Mouse (Mus musculus): ENCODE measurements around the gene Dpm1.
A peak's percentile ranks its signal among the peaks of the same experiment; 100 is the strongest.

Dpm1 gene

GRCm38 (mm10) chr2:168230026-168230728 lies at the start of gene Dpm1, which contains the start of the genes Gm20716 and Mocs3:
Gene Dpm1, minus strand, starts transcription at chr2:168230591.
Gene Gm20716, minus strand, starts transcription at chr2:168230364.
Gene Mocs3, plus strand, starts transcription at chr2:168230622.
- DNase-seq (ENCODE audit: low spot score in 2 of 2), result peak; percentile 75 to 79

GRCm38 (mm10) chr2:168274374-168274935 lies 44.1 kb upstream of the Dpm1 start:
- DNase-seq (ENCODE audit: low spot score in 2 of 2), result peak in 1 of 2 experiments; percentile 46

- no peak for DNase-seq (ENCODE audit: low spot score in 2 of 2)
These were observed 43.0 kb upstream of the Dpm1 start for GRCm38 (mm10) chr2:168273387-168273786.

- DNase-seq (ENCODE audit: low spot score in 2 of 2), result no peak
These were observed 37.6 kb upstream of the Dpm1 start for GRCm38 (mm10) chr2:168268033-168268432.

- DNase-seq (ENCODE audit: low spot score in 2 of 2), result peak; percentile 76 to 81
These were observed 30.5 kb upstream of the Dpm1 start for GRCm38 (mm10) chr2:168260900-168261299.

GRCm38 (mm10) chr2:168260124-168260523 lies 29.7 kb upstream of the Dpm1 start:
- DNase-seq (ENCODE audit: low spot score in 2 of 2), result no peak

GRCm38 (mm10) chr2:168259046-168259445 lies 28.7 kb upstream of the Dpm1 start:
- DNase-seq (ENCODE audit: low spot score in 2 of 2), result no peak

GRCm38 (mm10) chr2:168257188-168257587 lies 26.8 kb upstream of the Dpm1 start:
- DNase-seq (ENCODE audit: low spot score in 2 of 2), result no peak

GRCm38 (mm10) chr2:168256506-168256905 lies 26.1 kb upstream of the Dpm1 start:
- DNase-seq (ENCODE audit: low spot score in 2 of 2), result no peak

GRCm38 (mm10) chr2:168253822-168254221 lies 23.4 kb upstream of the Dpm1 start:
- DNase-seq (ENCODE audit: low spot score in 2 of 2), result peak; percentile 23 to 38

GRCm38 (mm10) chr2:168252639-168253292 lies 22.4 kb upstream of the Dpm1 start:
- DNase-seq (ENCODE audit: low spot score in 2 of 2), result no peak

- DNase-seq (ENCODE audit: low spot score in 2 of 2), result peak; percentile 57 to 77
These were observed 19.9 kb upstream of the Dpm1 start for GRCm38 (mm10) chr2:168250270-168250669.

- DNase-seq (ENCODE audit: low spot score in 2 of 2), result no peak
These were observed 18.5 kb upstream of the Dpm1 start for GRCm38 (mm10) chr2:168248856-168249245.

GRCm38 (mm10) chr2:168248167-168248855 lies 17.9 kb upstream of the Dpm1 start:
- no peak for DNase-seq (ENCODE audit: low spot score in 2 of 2)

GRCm38 (mm10) chr2:168245571-168245970 lies 15.2 kb upstream of the Dpm1 start:
- no peak for DNase-seq (ENCODE audit: low spot score in 2 of 2)

GRCm38 (mm10) chr2:168243278-168243677 lies 12.9 kb upstream of the Dpm1 start:
- no peak for DNase-seq (ENCODE audit: low spot score in 2 of 2)

- DNase-seq (ENCODE audit: low spot score in 2 of 2), result no peak
These were observed 12.4 kb upstream of the Dpm1 start for GRCm38 (mm10) chr2:168242841-168243240.

GRCm38 (mm10) chr2:168238335-168238734 lies 7.9 kb upstream of the Dpm1 start:
- no peak for DNase-seq (ENCODE audit: low spot score in 2 of 2)

- DNase-seq (ENCODE audit: low spot score in 2 of 2), result no peak
These were observed 2.9 kb upstream of the Dpm1 start for GRCm38 (mm10) chr2:168233286-168233685.

- no peak for DNase-seq (ENCODE audit: low spot score in 2 of 2)
These were observed 1.1 kb upstream of the Dpm1 start for GRCm38 (mm10) chr2:168231471-168231829.

- peak in 1 of 2 experiments; percentile 16 for DNase-seq (ENCODE audit: low spot score in 2 of 2)
These were observed 531 bp upstream of the Dpm1 start for GRCm38 (mm10) chr2:168230773-168231470.
